9 mouse cellular contexts compared by ENCODE assay signal in the genomic region with DNA sequence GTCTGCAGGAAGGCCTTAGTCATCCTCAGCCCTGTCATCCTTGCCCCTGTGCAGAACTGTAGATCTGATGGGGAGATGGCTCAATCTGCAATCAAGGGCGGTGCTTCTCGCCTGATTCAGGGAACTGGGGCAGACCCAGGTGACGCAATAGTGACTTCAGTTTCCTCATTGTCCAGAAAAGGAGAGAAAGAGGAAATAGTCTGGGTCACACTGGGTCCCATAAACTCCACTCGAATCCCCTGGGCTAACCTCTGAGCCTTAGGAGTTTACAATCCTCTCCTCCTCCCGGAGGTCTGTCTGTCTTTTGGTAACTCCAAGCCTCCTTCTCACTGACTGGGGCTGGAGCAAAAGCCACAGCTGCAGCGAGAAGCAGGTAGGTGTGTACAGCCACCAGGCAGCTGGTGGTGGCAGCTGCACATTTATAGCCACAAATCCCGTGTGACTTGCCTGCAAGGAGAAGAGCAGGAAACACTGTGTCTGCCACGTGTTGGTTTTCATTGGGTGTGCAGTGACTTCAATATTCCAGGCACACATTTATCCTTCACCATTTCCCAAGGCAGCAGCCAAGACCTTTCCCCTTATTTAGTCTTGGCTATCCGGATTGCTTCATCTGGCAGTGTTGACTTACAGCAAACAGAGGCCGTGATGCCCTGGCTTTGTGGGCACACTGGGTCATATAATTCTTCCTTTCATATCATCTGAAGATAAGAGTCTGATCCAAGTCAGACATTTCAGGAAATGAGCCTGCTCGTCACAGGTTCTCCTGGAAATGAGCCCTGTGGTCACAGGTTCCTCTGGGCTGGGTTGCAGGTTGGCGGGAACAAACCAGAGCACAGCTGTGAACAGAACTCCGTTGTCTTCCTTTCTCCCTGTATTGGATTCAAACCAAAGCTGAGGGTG.
A peak's percentile ranks its signal among the peaks of the same experiment; 100 is the strongest.
DNase-seq lines count a peak whose midpoint lies in the region; ATAC-seq and TF ChIP-seq lines count a peak whose summit lies in the region.
"Had no signal": no experiment of that assay in that cellular context is flagged by ENCODE, and none has a peak within 500 bp of the region (broad histone marks: within the 10 kb centered on the region; RNA-seq: fewer than 3 reads in every experiment).

No protein-coding gene starts in this region.

- no peak overlapping the region for H3K4me2 ChIP-seq in lung, embryonic 16.5 days (ENCODE audit: low read depth, low read length)
- no peak overlapping the region for H3K4me2 ChIP-seq in midbrain, embryonic 15.5 days

- TF ChIP-seq POLR2A in bone marrow, adult 2 months (IDR thresholded peaks at IDR 0.05; ENCODE audit: borderline replicate concordance, control insufficient read depth, low read depth, low read length), result peak; percentile 43; the same call in 1 of the 2 replicates
- no peak for TF ChIP-seq POLR2A in thymus, adult 2 months (IDR thresholded peaks at IDR 0.05; ENCODE audit: control insufficient read depth, extremely low read depth, insufficient read depth, low read length, poor library complexity)
- TF ChIP-seq POLR2A in cerebellum, adult 2 months (IDR thresholded peaks at IDR 0.05; ENCODE audit: borderline replicate concordance, insufficient read depth, low read length), result no peak

- no peak for TF ChIP-seq CTCF in bone marrow, adult 2 months (IDR thresholded peaks at IDR 0.05; ENCODE audit: control insufficient read depth, insufficient read depth, low read length)
- TF ChIP-seq CTCF in thymus, adult 2 months (IDR thresholded peaks at IDR 0.05; ENCODE audit: borderline replicate concordance, control insufficient read depth, extremely low read depth, insufficient read depth, low read length, poor library complexity), result no peak
- TF ChIP-seq CTCF in cerebellum, adult 2 months (IDR thresholded peaks at IDR 0.05; ENCODE audit: borderline replicate concordance, insufficient read depth, low read depth, low read length), result no peak

- 7% methylated on average over 13 of the region's 13 CpGs for WGBS in bone marrow, adult 2 months
- WGBS in lung, embryonic 16.5 days, result 37% methylated on average over 13 of the region's 13 CpGs
- 17% methylated on average over 13 of the region's 13 CpGs for WGBS in thymus, adult 2 months
- WGBS in midbrain, embryonic 15.5 days, result 74% methylated on average over 13 of the region's 13 CpGs
- WGBS in cerebellum, adult 2 months, result 75% methylated on average over 13 of the region's 13 CpGs

- no peaks in the 10 kb centered on the region for H3K36me3 ChIP-seq in lung, embryonic 16.5 days (ENCODE audit: control insufficient read depth, insufficient read depth, low read length)
- H3K36me3 ChIP-seq in thymus, adult 2 months (ENCODE audit: control insufficient read depth, insufficient read depth, low read length), result peaks cover 18% of the 10 kb centered on the region
- no peaks in the 10 kb centered on the region for H3K36me3 ChIP-seq in midbrain, embryonic 15.5 days (replicated peaks)

- H3K9ac ChIP-seq in lung, embryonic 16.5 days (ENCODE audit: low read length), result 0 out of 2 replicates have a peak overlapping the region, but pooled peaks have one; percentile 17
- H3K9ac ChIP-seq in midbrain, embryonic 15.5 days, result no peak overlapping the region

- intact Hi-C loops in heart, postnatal 36 days (cut with DNase I), result loop anchor here (2.0 kb wide), 1 partner anchor 71 kb away; no protein-coding TSS in a partner anchor

- peak overlapping the region; percentile 32 for H3K4me3 ChIP-seq in bone marrow, adult 2 months (replicated peaks; ENCODE audit: control insufficient read depth, low read depth, low read length)
- no peak overlapping the region for H3K4me3 ChIP-seq in lung, embryonic 16.5 days (ENCODE audit: low read length)
- peak overlapping the region; percentile 17; the same call in 1 of the 2 replicates for H3K4me3 ChIP-seq in thymus, adult 2 months (ENCODE audit: control insufficient read depth, insufficient read depth, low read length)
- no peak overlapping the region for H3K4me3 ChIP-seq in midbrain, embryonic 15.5 days
- no peak overlapping the region for H3K4me3 ChIP-seq in cerebellum, adult 2 months (replicated peaks; ENCODE audit: insufficient read depth, low read depth, low read length)
- H3K4me3 ChIP-seq: erythroblast, embryonic 14.5 days had no signal

- DNase-seq in ovary, postnatal 36 days (ENCODE audit: low spot score), result peak; percentile 50
- no peak for DNase-seq in ovary, postnatal 14 days (ENCODE audit: low spot score)
- DNase-seq in heart, postnatal 36 days, result peak; percentile 63 to 74
- peak; percentile 57 for DNase-seq in thymus, adult 2 months
- no peak for DNase-seq in cerebellum, adult 2 months

- H3K9me3 ChIP-seq in lung, embryonic 16.5 days (ENCODE audit: control insufficient read depth, low read length), result no peaks in the 10 kb centered on the region
- no peaks in the 10 kb centered on the region for H3K9me3 ChIP-seq in midbrain, embryonic 15.5 days

- H3K27me3 ChIP-seq in lung, embryonic 16.5 days (ENCODE audit: control insufficient read depth, insufficient read depth, low read depth, low read length), result no peaks in the 10 kb centered on the region
- no peaks in the 10 kb centered on the region for H3K27me3 ChIP-seq in thymus, adult 2 months (ENCODE audit: control insufficient read depth, insufficient read depth, low read length)
- no peaks in the 10 kb centered on the region for H3K27me3 ChIP-seq in midbrain, embryonic 15.5 days (replicated peaks)
- H3K27me3 ChIP-seq in cerebellum, adult 2 months (ENCODE audit: control insufficient read depth, insufficient read depth, low read length), result no peaks in the 10 kb centered on the region

- H3K27ac ChIP-seq in bone marrow, adult 2 months (ENCODE audit: control insufficient read depth, insufficient read depth, low read depth, low read length, poor library complexity), result peak overlapping the region; percentile 91
- H3K27ac ChIP-seq in lung, embryonic 16.5 days (ENCODE audit: low read length), result no peak overlapping the region
- peak overlapping the region; percentile 87 for H3K27ac ChIP-seq in thymus, adult 2 months (ENCODE audit: control insufficient read depth, insufficient read depth, low read length)
- no peak overlapping the region for H3K27ac ChIP-seq in midbrain, embryonic 15.5 days
- H3K27ac ChIP-seq in cerebellum, adult 2 months (ENCODE audit: insufficient read depth, low read length), result no peak overlapping the region

- ATAC-seq in lung, embryonic 16.5 days (ENCODE audit: low read depth), result peak; percentile 39
- ATAC-seq in midbrain, embryonic 15.5 days (replicated peaks), result no peak

- peaks cover 5% of the 10 kb centered on the region for H3K4me1 ChIP-seq in bone marrow, adult 2 months (ENCODE audit: control insufficient read depth, insufficient read depth, low read length)
- H3K4me1 ChIP-seq in lung, embryonic 16.5 days (replicated peaks; ENCODE audit: control insufficient read depth, insufficient read depth, low read length), result peaks cover 14% of the 10 kb centered on the region
- peaks cover 11% of the 10 kb centered on the region for H3K4me1 ChIP-seq in thymus, adult 2 months (replicated peaks; ENCODE audit: control insufficient read depth, insufficient read depth, low read length)
- H3K4me1 ChIP-seq in midbrain, embryonic 15.5 days, result 0 out of 2 replicates have a peak, but pooled peaks cover 3% of the 10 kb centered on the region
- no peaks in the 10 kb centered on the region for H3K4me1 ChIP-seq in cerebellum, adult 2 months (ENCODE audit: control insufficient read depth, insufficient read depth, low read length)

Comparison
In these comparisons a context has a peak if more than half of its experiments do, and no peak if none do; other contexts are left out.
1. DNase-seq: peak in ovary, postnatal 36 days (single experiment), heart, postnatal 36 days (2 of 2) and thymus, adult 2 months (single experiment); none in ovary, postnatal 14 days (single experiment) and cerebellum, adult 2 months (0 of 2).
2. H3K27ac ChIP-seq: peak in bone marrow, adult 2 months (single experiment) and thymus, adult 2 months (single experiment); none in lung, embryonic 16.5 days (single experiment), midbrain, embryonic 15.5 days (single experiment) and cerebellum, adult 2 months (single experiment).
3. H3K4me3 ChIP-seq: peak in bone marrow, adult 2 months (single experiment) and thymus, adult 2 months (single experiment); none in lung, embryonic 16.5 days (single experiment), midbrain, embryonic 15.5 days (single experiment) and cerebellum, adult 2 months (single experiment).